In the genomic region with DNA sequence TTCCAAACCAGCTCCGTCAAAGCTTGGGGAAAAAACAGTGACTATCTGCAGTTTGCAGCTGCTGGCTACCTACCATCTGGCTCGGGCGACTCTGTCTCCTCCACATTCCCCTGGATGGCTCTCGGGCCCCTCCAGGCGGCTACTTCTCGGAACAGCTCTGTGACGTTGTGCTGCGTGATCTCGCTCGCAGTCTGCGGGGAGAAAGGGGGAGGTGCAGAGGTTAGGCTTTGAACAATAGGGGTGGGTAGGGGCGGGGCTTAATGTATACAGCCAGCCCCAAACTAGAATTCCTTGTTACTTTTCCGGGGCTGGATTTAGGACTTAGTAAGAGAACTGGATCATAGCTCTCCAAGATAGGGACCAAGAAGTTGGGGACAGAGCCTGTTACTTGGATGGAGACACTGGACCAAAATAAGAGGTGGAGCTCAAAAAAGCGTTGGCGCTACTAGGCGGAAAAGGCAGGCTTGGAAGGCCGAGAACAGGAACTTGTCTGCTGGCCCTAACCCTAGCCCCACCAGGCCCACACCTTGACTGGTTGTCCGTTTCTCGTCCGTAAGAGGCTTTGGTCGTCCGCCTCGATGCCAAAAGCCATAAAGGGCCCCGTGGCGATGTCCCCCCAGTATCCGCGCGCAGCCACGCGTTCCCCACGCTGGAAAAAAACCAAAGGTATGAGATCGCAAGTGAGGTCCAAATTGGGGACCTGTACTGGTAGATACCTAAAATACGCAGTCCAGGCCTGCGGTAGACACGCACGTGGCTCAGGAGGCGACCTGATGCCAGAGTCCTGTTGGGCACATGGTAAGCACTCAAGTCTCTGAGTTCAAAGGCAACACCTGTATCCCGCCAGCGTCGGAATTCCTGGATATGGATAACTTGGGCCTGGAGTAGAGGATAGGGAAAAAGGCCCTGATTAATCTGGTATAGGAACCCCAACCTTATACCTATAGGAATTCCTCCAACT, we compare ENCODE assay signal across 8 mouse cellular contexts. TPM values are rescaled to one million over a fixed set of nuclear protein-coding genes. Genes with fewer than 3 reads are reported as not detected.
DNase-seq lines count a peak whose midpoint lies in the region; ATAC-seq and TF ChIP-seq lines count a peak whose summit lies in the region.

No protein-coding gene starts in this region.

- no peaks in the 10 kb centered on the region for H3K36me3 ChIP-seq in C2C12 (ENCODE audit: control insufficient read depth, insufficient read depth)
- no peaks in the 10 kb centered on the region for H3K36me3 ChIP-seq in heart, embryonic 10.5 days
- no peaks in the 10 kb centered on the region for H3K36me3 ChIP-seq in kidney, embryonic 14.5 days (ENCODE audit: control insufficient read depth, insufficient read depth, low read length)
- no peaks in the 10 kb centered on the region for H3K36me3 ChIP-seq in liver, embryonic 13.5 days
- no peaks in the 10 kb centered on the region for H3K36me3 ChIP-seq in stomach, postnatal 0 days (ENCODE audit: control insufficient read depth, insufficient read depth, low read length)

- H3K4me3 ChIP-seq in C2C12 (ENCODE audit: insufficient read depth, poor library complexity, severe bottlenecking), result no peak overlapping the region
- peak overlapping the region; percentile 49 for H3K4me3 ChIP-seq in bone marrow macrophage, adult 2 months (ENCODE audit: insufficient read depth, low read length)
- H3K4me3 ChIP-seq in embryonic fibroblast, embryonic 13.5 days (ENCODE audit: insufficient read depth, low read length), result peak overlapping the region; percentile 31
- peak overlapping the region; percentile 53 for H3K4me3 ChIP-seq in heart, embryonic 10.5 days
- peak overlapping the region; percentile 27; the same call in 1 of the 2 replicates for H3K4me3 ChIP-seq in kidney, embryonic 14.5 days (ENCODE audit: low read length)
- peak overlapping the region; percentile 47 for H3K4me3 ChIP-seq in liver, embryonic 13.5 days (replicated peaks)
- H3K4me3 ChIP-seq in stomach, postnatal 0 days (ENCODE audit: low read depth, low read length), result peak overlapping the region; percentile 31

- no peaks in the 10 kb centered on the region for H3K27me3 ChIP-seq in C2C12 (ENCODE audit: control insufficient read depth, insufficient read depth, insufficient read length)
- H3K27me3 ChIP-seq in heart, embryonic 10.5 days (ENCODE audit: insufficient read depth, poor library complexity, severe bottlenecking), result peaks cover 34% of the 10 kb centered on the region; the same call in 1 of the 2 replicates
- no peaks in the 10 kb centered on the region; the same call in 1 of the 2 replicates for H3K27me3 ChIP-seq in kidney, embryonic 14.5 days (ENCODE audit: control insufficient read depth, insufficient read depth, low read length)
- H3K27me3 ChIP-seq in liver, embryonic 13.5 days, result peaks cover 17% of the 10 kb centered on the region
- H3K27me3 ChIP-seq in stomach, postnatal 0 days (ENCODE audit: control insufficient read depth, insufficient read depth, low read length), result no peaks in the 10 kb centered on the region

- TF ChIP-seq EP300 in stomach, postnatal 0 days (optimal IDR thresholded peaks at IDR 0.05), result no peak

- H3K9me3 ChIP-seq in heart, embryonic 10.5 days, result no peaks in the 10 kb centered on the region; the same call in 1 of the 2 replicates
- no peaks in the 10 kb centered on the region for H3K9me3 ChIP-seq in kidney, embryonic 14.5 days (ENCODE audit: control insufficient read depth, low read length)
- H3K9me3 ChIP-seq in liver, embryonic 13.5 days (replicated peaks), result no peaks in the 10 kb centered on the region
- H3K9me3 ChIP-seq in stomach, postnatal 0 days (ENCODE audit: control insufficient read depth, low read length), result no peaks in the 10 kb centered on the region

- peak; percentile 89 for ATAC-seq in kidney, embryonic 14.5 days (ENCODE audit: low FRiP score, low TSS enrichment)
- peak; percentile 85 for ATAC-seq in liver, embryonic 13.5 days (ENCODE audit: low read depth)
- peak; percentile 93 for ATAC-seq in stomach, postnatal 0 days (ENCODE audit: low FRiP score, low TSS enrichment)

- peak; percentile 65 for TF ChIP-seq CTCF in C2C12 (IDR thresholded peaks at IDR 0.05; ENCODE audit: control insufficient read depth, insufficient read depth, insufficient read length)
- no peak for TF ChIP-seq CTCF in bone marrow macrophage, adult 2 months (IDR thresholded peaks at IDR 0.05; ENCODE audit: low read depth, low read length)
- TF ChIP-seq CTCF in embryonic fibroblast, embryonic 13.5 days (IDR thresholded peaks at IDR 0.05; ENCODE audit: borderline replicate concordance, insufficient read depth, low read length), result peak; percentile 55
- TF ChIP-seq CTCF in stomach, postnatal 0 days (IDR thresholded peaks at IDR 0.05; ENCODE audit: low read depth), result peak; percentile 88

- H3ac ChIP-seq in C2C12 (ENCODE audit: control insufficient read depth, insufficient read length, low read depth), result no peak overlapping the region

- peaks cover 12% of the 10 kb centered on the region for H3K4me1 ChIP-seq in bone marrow macrophage, adult 2 months (ENCODE audit: control insufficient read depth, insufficient read depth, low read length)
- no peaks in the 10 kb centered on the region for H3K4me1 ChIP-seq in embryonic fibroblast, embryonic 13.5 days (ENCODE audit: control insufficient read depth, insufficient read depth, low read length)
- H3K4me1 ChIP-seq in heart, embryonic 10.5 days, result peaks cover 27% of the 10 kb centered on the region
- H3K4me1 ChIP-seq in kidney, embryonic 14.5 days (ENCODE audit: control insufficient read depth, insufficient read depth, low read length), result peaks cover under 1% of the 10 kb centered on the region; the same call in 1 of the 2 replicates
- peaks cover 27% of the 10 kb centered on the region for H3K4me1 ChIP-seq in liver, embryonic 13.5 days (replicated peaks)
- H3K4me1 ChIP-seq in stomach, postnatal 0 days (replicated peaks; ENCODE audit: control insufficient read depth, insufficient read depth), result no peaks in the 10 kb centered on the region; the same call in 1 of the 2 replicates

- H3K79me2 ChIP-seq in C2C12 (ENCODE audit: control insufficient read depth, insufficient read depth), result no peaks in the 10 kb centered on the region

- peak overlapping the region; percentile 44 for H3K9ac ChIP-seq in kidney, embryonic 14.5 days (ENCODE audit: low read depth, low read length)
- H3K9ac ChIP-seq in liver, embryonic 13.5 days, result peak overlapping the region; percentile 59
- peak overlapping the region; percentile 58 for H3K9ac ChIP-seq in stomach, postnatal 0 days (ENCODE audit: low read length)

- peak overlapping the region; percentile 54 for H3K4me2 ChIP-seq in kidney, embryonic 14.5 days (replicated peaks; ENCODE audit: low read depth, low read length)
- peak overlapping the region; percentile 66 for H3K4me2 ChIP-seq in liver, embryonic 13.5 days
- peak overlapping the region; percentile 63 for H3K4me2 ChIP-seq in stomach, postnatal 0 days (replicated peaks; ENCODE audit: low read depth)

- H3K79me3 ChIP-seq in C2C12 (ENCODE audit: low read depth), result no peaks in the 10 kb centered on the region

- TF ChIP-seq POLR2A in bone marrow macrophage, adult 2 months (IDR thresholded peaks at IDR 0.05; ENCODE audit: borderline replicate concordance, low read depth, low read length), result no peak
- peak; percentile 52; the same call in 1 of the 2 replicates for TF ChIP-seq POLR2A in embryonic fibroblast, embryonic 13.5 days (IDR thresholded peaks at IDR 0.05; ENCODE audit: low read depth, low read length)

- 16% methylated on average over 40 of the region's 40 CpGs for WGBS in heart, embryonic 10.5 days
- WGBS in kidney, embryonic 14.5 days, result 23% methylated on average over 40 of the region's 40 CpGs
- 16% methylated on average over 40 of the region's 40 CpGs for WGBS in liver, embryonic 13.5 days (ENCODE audit: insufficient replicate concordance)
- 26% methylated on average over 40 of the region's 40 CpGs for WGBS in stomach, postnatal 0 days

- H3K27ac ChIP-seq in bone marrow macrophage, adult 2 months (ENCODE audit: insufficient read depth, low read depth, low read length), result peak overlapping the region; percentile 42
- H3K27ac ChIP-seq in embryonic fibroblast, embryonic 13.5 days (ENCODE audit: insufficient read depth, low read length), result peak overlapping the region; percentile 58
- H3K27ac ChIP-seq in heart, embryonic 10.5 days, result peak overlapping the region; percentile 77
- H3K27ac ChIP-seq in kidney, embryonic 14.5 days (ENCODE audit: low read depth, low read length), result no peak overlapping the region; the same call in 1 of the 2 replicates
- H3K27ac ChIP-seq in liver, embryonic 13.5 days, result no peak overlapping the region
- H3K27ac ChIP-seq in stomach, postnatal 0 days (replicated peaks), result peak overlapping the region; percentile 53; the same call in 1 of the 2 replicates

- DNase-seq in heart, embryonic 10.5 days (ENCODE audit: low spot score), result peak; percentile 94
- peak; percentile 77 for DNase-seq in liver, embryonic 13.5 days
- DNase-seq in natural killer cell, adult 2 months (ENCODE audit: low spot score in 2 of 2), result peak; percentile 64 to 77
- peak; percentile 89 for DNase-seq in stomach, postnatal 0 days (ENCODE audit: low spot score)

RNA-seq across cellular contexts. Expression of a gene that starts 2.6 kb away (rescaled TPM):
- 0.91 TPM for polyA plus RNA-seq in C2C12 (2012; fragmentation: generic; extraction: Trizol)
- polyA plus RNA-seq in bone marrow macrophage, adult 2 months (2012; ENCODE audit: insufficient read depth, insufficient read length, missing spikeins), result 12.3 and 19.9 TPM in 2 replicates
- polyA plus RNA-seq in embryonic fibroblast, embryonic 13.5 days (2011; ENCODE audit: insufficient read length, low read depth, missing spikeins), result 1.2 and 4.0 TPM in 2 replicates
- 960 and 1,463 TPM in 2 replicates for polyA plus RNA-seq in heart, embryonic 10.5 days (2016; fragmentation: Nextera tagmentation; extraction: Ambion mirVana)
- polyA plus RNA-seq in kidney, embryonic 14.5 days (2014; fragmentation: Nextera tagmentation; extraction: Ambion mirVana), result 4.9 and 8.1 TPM in 2 replicates
- 1.1 and 4.5 TPM in 2 replicates for polyA plus RNA-seq in liver, embryonic 13.5 days (2015; fragmentation: Nextera tagmentation; extraction: Ambion mirVana)
- 24.4 and 30.4 TPM in 2 replicates for polyA plus RNA-seq in stomach, postnatal 0 days (2015; fragmentation: Nextera tagmentation; extraction: Ambion mirVana)

RNA-seq across cellular contexts. Expression of a gene that starts 5.6 kb away (rescaled TPM):
- polyA plus RNA-seq in C2C12 (2012; fragmentation: generic; extraction: Trizol), result 1.4 TPM
- 8.2 and 8.9 TPM in 2 replicates for polyA plus RNA-seq in bone marrow macrophage, adult 2 months (2012; ENCODE audit: insufficient read depth, insufficient read length, missing spikeins)
- 2.2 and 3.2 TPM in 2 replicates for polyA plus RNA-seq in embryonic fibroblast, embryonic 13.5 days (2011; ENCODE audit: insufficient read length, low read depth, missing spikeins)
- 0.63 and 0.65 TPM in 2 replicates for polyA plus RNA-seq in heart, embryonic 10.5 days (2016; fragmentation: Nextera tagmentation; extraction: Ambion mirVana)
- polyA plus RNA-seq in kidney, embryonic 14.5 days (2014; fragmentation: Nextera tagmentation; extraction: Ambion mirVana), result 1.3 and 2.4 TPM in 2 replicates
- polyA plus RNA-seq in liver, embryonic 13.5 days (2015; fragmentation: Nextera tagmentation; extraction: Ambion mirVana), result 0.13 and 0.24 TPM in 2 replicates
- polyA plus RNA-seq in stomach, postnatal 0 days (2015; fragmentation: Nextera tagmentation; extraction: Ambion mirVana), result 0.89 and 0.98 TPM in 2 replicates

RNA-seq across cellular contexts. Expression of a gene that starts 10.4 kb away (rescaled TPM):
- 34.7 TPM for polyA plus RNA-seq in C2C12 (2012; fragmentation: generic; extraction: Trizol)
- polyA plus RNA-seq in bone marrow macrophage, adult 2 months (2012; ENCODE audit: insufficient read depth, insufficient read length, missing spikeins), result 3.0 and 4.4 TPM in 2 replicates
- polyA plus RNA-seq in embryonic fibroblast, embryonic 13.5 days (2011; ENCODE audit: insufficient read length, low read depth, missing spikeins), result 1.4 and 1.7 TPM in 2 replicates
- 97.0 and 167 TPM in 2 replicates for polyA plus RNA-seq in heart, embryonic 10.5 days (2016; fragmentation: Nextera tagmentation; extraction: Ambion mirVana)
- polyA plus RNA-seq in kidney, embryonic 14.5 days (2014; fragmentation: Nextera tagmentation; extraction: Ambion mirVana), result 13.4 and 20.6 TPM in 2 replicates
- polyA plus RNA-seq in liver, embryonic 13.5 days (2015; fragmentation: Nextera tagmentation; extraction: Ambion mirVana), result 13.2 and 13.4 TPM in 2 replicates
- polyA plus RNA-seq in stomach, postnatal 0 days (2015; fragmentation: Nextera tagmentation; extraction: Ambion mirVana), result 15.5 and 16.5 TPM in 2 replicates

RNA-seq across cellular contexts. Expression of a gene that starts 20.7 kb away (rescaled TPM):
- polyA plus RNA-seq in C2C12 (2012; fragmentation: generic; extraction: Trizol), result 0.11 TPM
- not detected in 2 replicates for polyA plus RNA-seq in bone marrow macrophage, adult 2 months (2012; ENCODE audit: insufficient read depth, insufficient read length, missing spikeins)
- 1.7 and 2.3 TPM in 2 replicates for polyA plus RNA-seq in embryonic fibroblast, embryonic 13.5 days (2011; ENCODE audit: insufficient read length, low read depth, missing spikeins)
- 1.0 and 2.8 TPM in 2 replicates for polyA plus RNA-seq in heart, embryonic 10.5 days (2016; fragmentation: Nextera tagmentation; extraction: Ambion mirVana)
- 5.3 and 5.5 TPM in 2 replicates for polyA plus RNA-seq in kidney, embryonic 14.5 days (2014; fragmentation: Nextera tagmentation; extraction: Ambion mirVana)
- polyA plus RNA-seq in liver, embryonic 13.5 days (2015; fragmentation: Nextera tagmentation; extraction: Ambion mirVana), result 0.39 and 0.46 TPM in 2 replicates
- polyA plus RNA-seq in stomach, postnatal 0 days (2015; fragmentation: Nextera tagmentation; extraction: Ambion mirVana), result 6.7 and 7.2 TPM in 2 replicates

RNA-seq across cellular contexts. Expression of a gene that starts 25.1 kb away (rescaled TPM):
- 54.6 TPM for polyA plus RNA-seq in C2C12 (2012; fragmentation: generic; extraction: Trizol)
- polyA plus RNA-seq in bone marrow macrophage, adult 2 months (2012; ENCODE audit: insufficient read depth, insufficient read length, missing spikeins), result 293 and 348 TPM in 2 replicates
- polyA plus RNA-seq in embryonic fibroblast, embryonic 13.5 days (2011; ENCODE audit: insufficient read length, low read depth, missing spikeins), result 72.2 and 79.4 TPM in 2 replicates
- 30.9 and 46.0 TPM in 2 replicates for polyA plus RNA-seq in heart, embryonic 10.5 days (2016; fragmentation: Nextera tagmentation; extraction: Ambion mirVana)
- polyA plus RNA-seq in kidney, embryonic 14.5 days (2014; fragmentation: Nextera tagmentation; extraction: Ambion mirVana), result 50.8 and 51.2 TPM in 2 replicates
- polyA plus RNA-seq in liver, embryonic 13.5 days (2015; fragmentation: Nextera tagmentation; extraction: Ambion mirVana), result 17.1 and 18.8 TPM in 2 replicates
- 39.5 and 44.4 TPM in 2 replicates for polyA plus RNA-seq in stomach, postnatal 0 days (2015; fragmentation: Nextera tagmentation; extraction: Ambion mirVana)

Comparison
In these comparisons a context has a peak if more than half of its experiments do, and no peak if none do; other contexts are left out.
1. H3K27ac ChIP-seq: peak in bone marrow macrophage, adult 2 months (single experiment), embryonic fibroblast, embryonic 13.5 days (single experiment), heart, embryonic 10.5 days (single experiment) and stomach, postnatal 0 days (single experiment); none in kidney, embryonic 14.5 days (single experiment) and liver, embryonic 13.5 days (single experiment).
2. RNA of a gene that starts 2.6 kb away (polyA plus RNA-seq): 960 to 1,463 TPM in heart, embryonic 10.5 days; 24.4 to 30.4 TPM in stomach, postnatal 0 days, 12.3 to 19.9 TPM in bone marrow macrophage, adult 2 months, 4.9 to 8.1 TPM in kidney, embryonic 14.5 days, 1.2 to 4.0 TPM in embryonic fibroblast, embryonic 13.5 days, 1.1 to 4.5 TPM in liver, embryonic 13.5 days and 0.91 TPM in C2C12 (single experiment); every median in the first group is over 10 times any median in the second.
3. Peak in every context shown above with its lines, with median percentiles within 50 percentile points of each other: DNase-seq, ATAC-seq, H3K4me2 ChIP-seq and H3K9ac ChIP-seq.